Mouse (Mus musculus) frontal cortex, adult 2 months (tissue): ENCODE data around the gene Bpifb9a. TPM values are rescaled to one million over a fixed set of nuclear protein-coding genes. Genes with fewer than 3 reads are reported as not detected.
"Not testable (repeated sequence)": the region's sequence is repeated elsewhere in the genome, so short reads cannot be mapped to it uniquely, and the experiment has no call there.

Experiments used
- DNase-seq, 2 experiments: peaks; one replicate each; pipeline ENCODE4 v3.0.0; 2022; ENCODE audit warnings: low spot score in 1 of 2; ENCODE audit errors: extremely low spot score in 1 of 2
- polyA plus RNA-seq: library from polyadenylated mRNA; depleted of rRNA; stranded (reverse); fragments of >200 nt; gene quantifications from 2 replicates; pipeline ENCODE4 v1.2.3, GENCODE M21; 2012; rRNA removed

Bpifb9a gene
- polyA plus RNA-seq, 1 experiment = not detected

DNA sequence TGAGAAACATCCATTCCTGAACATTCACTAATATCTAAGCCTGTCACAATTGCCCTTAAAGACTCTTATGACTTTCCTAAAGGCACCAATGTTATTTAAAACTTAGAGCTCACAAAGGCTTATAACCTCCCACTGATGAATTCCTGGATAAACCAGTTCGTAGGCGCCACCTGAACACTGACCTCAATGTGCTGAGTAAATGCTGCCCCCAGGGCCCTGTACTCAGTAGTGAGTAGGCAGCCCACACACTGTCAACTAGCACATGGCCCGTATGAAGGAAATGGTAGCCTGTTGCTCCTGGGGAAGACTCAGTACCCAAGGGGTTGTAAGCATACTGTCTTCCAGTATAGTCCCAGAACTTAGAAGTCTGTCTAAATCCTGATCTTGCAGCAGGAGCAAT, 44.1 kb downstream of the Bpifb9a start:
- no peak for DNase-seq

GRCm38 (mm10) chr2:154304604-154305003, 47.0 kb downstream of the Bpifb9a start:
- DNase-seq = not testable (repeated sequence)

DNA sequence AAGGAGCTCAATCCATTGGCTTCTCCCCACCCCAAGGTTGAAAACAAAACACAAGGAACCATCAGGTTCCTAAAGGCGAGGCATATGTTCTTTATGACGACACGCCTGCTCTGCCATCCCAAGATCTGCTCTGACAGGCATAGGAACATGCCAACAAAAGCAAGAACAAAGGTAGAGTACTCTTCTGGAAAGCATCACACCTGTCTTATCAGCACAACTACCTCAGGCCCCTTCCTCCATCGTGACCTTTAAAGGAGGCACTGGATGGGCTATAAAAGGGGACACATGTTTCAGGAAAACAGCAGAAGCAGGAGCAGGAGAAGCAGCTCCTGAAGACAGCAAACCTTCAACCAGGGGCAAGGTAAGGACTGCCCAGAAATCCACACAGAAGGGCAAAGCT, 49.3 kb downstream of the Bpifb9a start, which contains the start of gene Bpifb9b:
Gene Bpifb9b (plus strand): TSS at position 301 of the 400 bp plus-strand sequence.
- not testable (repeated sequence) for DNase-seq

- not testable (repeated sequence) for DNase-seq
Observed at GRCm38 (mm10) chr2:154313771-154314170, 56.1 kb downstream of the Bpifb9a start.

Other genes starting within 250 kb of the Bpifb9a start
- gene Bpifa2, start 249.6 kb upstream of the Bpifb9a start, polyA plus RNA-seq = not detected in 2 replicates
- gene Bpifa3, start 127.5 kb upstream of the Bpifb9a start, polyA plus RNA-seq = not detected in 2 replicates
- gene Bpifa1, start 115.0 kb upstream of the Bpifb9a start, polyA plus RNA-seq = not detected in 2 replicates
- not detected in 2 replicates for gene Bpifa5, start 95.2 kb upstream of the Bpifb9a start, polyA plus RNA-seq
- 0.36 and 0.40 TPM in 2 replicates for gene Bpifb1, start 67.0 kb upstream of the Bpifb9a start, polyA plus RNA-seq
- gene Bpifb5, start 34.1 kb upstream of the Bpifb9a start, polyA plus RNA-seq = 0.14 and 0.17 TPM in 2 replicates
- not detected in 2 replicates for gene Bpifb9b, start 49.4 kb downstream of the Bpifb9a start, polyA plus RNA-seq
- 13.6 and 19.0 TPM in 2 replicates for gene Cdk5rap1, start 115.2 kb downstream of the Bpifb9a start, polyA plus RNA-seq
- gene Snta1, start 150.2 kb downstream of the Bpifb9a start, polyA plus RNA-seq = 37.3 and 37.8 TPM in 2 replicates
- 26.5 and 31.7 TPM in 2 replicates for gene Cbfa2t2, start 178.6 kb downstream of the Bpifb9a start, polyA plus RNA-seq